Mouse (Mus musculus) ES-E14 (cell line): ENCODE results near the gene Hgfac.

Experiments used
- CHD2 ChIP-seq: IDR thresholded peaks from 2 replicates; pipeline ENCODE4 v1.6.1; 2014; ENCODE audit warnings: mild to moderate bottlenecking, low read depth, low read length, inconsistent platforms
- HCFC1 ChIP-seq: IDR thresholded peaks from 2 replicates; pipeline ENCODE4 v1.6.1; 2012; ENCODE audit warnings: low read length, inconsistent platforms, borderline replicate concordance; ENCODE audit not compliant: insufficient read depth
- MAFK ChIP-seq: IDR thresholded peaks from 2 replicates; pipeline ENCODE4 v1.6.1; 2014; ENCODE audit warnings: mild to moderate bottlenecking, low read depth, low read length, inconsistent platforms; ENCODE audit not compliant: insufficient read depth
- ZC3H11A ChIP-seq: IDR thresholded peaks from 2 replicates; pipeline ENCODE4 v1.6.1; 2012; ENCODE audit warnings: low read depth, mild to moderate bottlenecking, inconsistent platforms, low read length, borderline replicate concordance
- ZNF384 ChIP-seq: IDR thresholded peaks from 2 replicates; pipeline ENCODE4 v1.6.1; 2012; ENCODE audit warnings: low read depth, low read length, inconsistent platforms

DNA sequence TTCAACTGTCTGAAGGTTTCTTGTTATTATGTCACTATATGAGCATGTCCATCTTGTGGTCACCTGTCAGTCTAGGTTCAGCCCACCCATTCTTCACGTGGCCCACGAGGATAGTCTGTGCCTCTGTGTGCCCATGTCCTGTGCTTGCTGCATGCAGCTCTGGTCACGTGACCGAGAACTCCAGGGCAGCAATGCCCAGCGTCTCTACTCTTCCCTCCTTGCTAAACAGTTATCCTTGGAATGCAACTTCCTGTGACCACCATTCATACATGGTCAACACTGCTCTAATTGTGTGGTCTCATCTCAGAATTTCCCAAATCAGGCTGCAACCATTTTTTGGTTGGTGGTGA lies 48.3 kb downstream of the Hgfac start:
- TF ChIP-seq MAFK = no peak
- no peak for TF ChIP-seq ZNF384
- TF ChIP-seq ZC3H11A = no peak
- no peak for TF ChIP-seq CHD2
- no peak for TF ChIP-seq HCFC1
